Mouse (Mus musculus) adrenal gland, adult 2 months (tissue): Measurements from ENCODE around the gene Cd19. TPM values are rescaled to one million over a fixed set of nuclear protein-coding genes. Genes with fewer than 3 reads are reported as not detected.
A peak's percentile ranks its signal among the peaks of the same experiment; 100 is the strongest.
"Not testable (repeated sequence)": the region's sequence is repeated elsewhere in the genome, so short reads cannot be mapped to it uniquely, and the experiment has no call there.

Source experiments
- DNase-seq: peaks from one replicate; pipeline ENCODE4 v3.0.0; 2021
- polyA plus RNA-seq: library from polyadenylated mRNA; depleted of rRNA; stranded (reverse); fragments of >200 nt; gene quantifications from 2 replicates; pipeline ENCODE4 v1.2.3, GENCODE M21; 2012
- total RNA-seq, 2 experiments: library from RNA; stranded (reverse); gene quantifications; 2 replicates each; pipeline ENCODE4 v1.2.3; 2021

The Cd19 gene
- total and polyA plus RNA-seq, 3 experiments: 0.24 to 0.73 (median 0.29) TPM

DNA sequence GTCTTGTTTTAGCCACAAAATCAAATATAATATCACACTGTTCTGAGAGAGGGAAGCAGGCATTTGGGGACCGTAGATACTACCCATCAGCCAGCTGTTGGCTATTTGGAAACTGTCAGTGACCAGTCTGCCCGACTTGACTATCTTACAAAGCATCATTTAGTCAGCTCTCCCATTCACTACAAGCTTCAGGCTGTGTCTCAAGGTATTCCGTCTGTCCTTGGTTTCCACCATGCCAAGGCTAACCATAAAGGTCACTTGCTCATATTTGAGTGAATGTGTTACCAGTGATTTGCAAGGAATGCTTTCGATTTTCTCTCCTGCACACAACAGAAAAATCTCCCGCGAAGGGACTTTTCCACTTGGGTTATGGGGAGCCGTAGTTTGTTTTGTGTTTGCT is 20.0 kb upstream of the Cd19 start:
- peak; percentile 80 for DNase-seq

DNA sequence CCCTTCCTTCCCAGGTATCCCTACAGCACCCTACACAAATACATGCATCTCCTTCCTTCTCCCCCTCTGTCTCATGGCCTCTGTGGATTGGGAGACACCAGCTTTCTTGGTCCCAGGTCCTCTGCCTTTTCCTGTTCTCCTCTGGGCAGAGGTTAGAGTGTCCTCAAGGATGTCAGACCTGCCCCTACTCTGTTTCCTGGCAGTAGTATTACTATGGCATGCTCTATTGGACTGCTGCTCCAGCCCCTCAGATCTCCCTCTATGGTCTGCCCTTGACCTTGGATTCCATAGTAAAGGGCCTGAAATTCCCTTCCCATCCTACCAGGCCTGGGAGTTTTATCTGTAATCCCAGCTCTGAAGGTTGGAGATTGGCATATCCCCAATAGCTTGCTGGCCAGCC is 15.5 kb upstream of the Cd19 start:
- peak; percentile 25 for DNase-seq

DNA sequence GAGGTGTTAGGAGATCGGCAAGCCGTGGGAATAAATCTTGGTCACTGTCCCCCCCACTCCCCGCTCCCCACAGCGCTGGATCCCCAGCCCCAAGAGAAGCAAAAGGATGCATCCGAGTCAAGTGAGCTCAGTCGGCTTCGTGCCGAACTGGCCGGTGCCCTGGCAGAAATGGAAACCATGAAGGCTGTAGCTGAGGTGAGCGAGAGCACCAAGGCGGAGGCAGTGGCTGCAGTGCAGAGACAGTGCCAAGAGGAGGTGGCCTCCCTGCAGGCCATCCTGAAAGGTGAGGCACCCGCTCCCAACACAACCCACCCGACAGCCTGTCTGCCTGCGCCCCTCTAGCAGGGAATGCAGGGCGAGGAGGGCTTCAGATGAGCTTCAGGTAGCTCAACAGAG is 14.8 kb upstream of the Cd19 start:
- no peak for DNase-seq

DNA sequence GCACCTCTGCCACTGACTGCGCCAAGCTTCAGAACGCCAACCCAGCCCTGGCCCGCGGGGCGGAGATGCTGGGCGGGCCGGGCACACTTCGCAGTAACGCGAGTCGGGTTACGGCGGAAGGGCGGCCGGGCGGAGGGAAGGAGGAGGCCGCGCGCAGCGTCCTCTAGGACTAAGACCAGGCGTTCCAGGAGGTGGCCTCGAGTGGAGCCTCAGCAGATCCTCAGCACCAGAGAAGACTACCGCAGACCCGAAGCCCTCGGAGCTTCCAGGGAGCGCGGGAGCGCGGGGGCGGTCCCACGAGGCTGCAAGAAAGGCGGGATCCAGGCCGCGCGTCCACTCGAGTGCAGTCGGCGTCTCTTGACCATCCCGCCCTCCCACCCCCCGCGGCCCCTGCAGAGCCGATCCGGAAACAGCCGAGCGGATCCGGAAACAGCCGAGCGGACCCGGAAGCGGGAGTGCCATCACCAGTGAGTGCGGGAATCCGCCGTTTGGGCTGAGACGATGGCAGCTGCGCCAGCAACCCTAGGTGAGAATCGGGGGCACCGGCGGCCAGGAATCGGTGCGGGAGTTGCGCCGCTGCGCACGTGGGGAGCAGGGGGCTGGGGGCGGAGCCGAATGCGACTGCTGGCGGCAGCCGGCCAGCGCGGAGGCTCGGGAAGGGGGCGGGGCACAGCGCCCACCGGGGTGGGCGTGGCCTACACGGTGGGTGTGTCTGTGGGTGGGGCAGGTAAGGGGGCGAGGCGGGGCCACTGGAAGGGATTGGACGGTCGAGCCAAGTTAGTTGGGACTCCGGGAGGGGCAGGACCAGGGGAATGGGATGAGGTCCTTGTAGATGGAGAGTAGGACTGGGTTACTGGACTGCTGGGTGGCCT is 14.2 kb upstream of the Cd19 start, which contains the start of gene Rabep2:
Gene Rabep2 (plus strand): TSS at position 129 of the 872 bp plus-strand sequence.
- DNase-seq: peak; percentile 96

DNA sequence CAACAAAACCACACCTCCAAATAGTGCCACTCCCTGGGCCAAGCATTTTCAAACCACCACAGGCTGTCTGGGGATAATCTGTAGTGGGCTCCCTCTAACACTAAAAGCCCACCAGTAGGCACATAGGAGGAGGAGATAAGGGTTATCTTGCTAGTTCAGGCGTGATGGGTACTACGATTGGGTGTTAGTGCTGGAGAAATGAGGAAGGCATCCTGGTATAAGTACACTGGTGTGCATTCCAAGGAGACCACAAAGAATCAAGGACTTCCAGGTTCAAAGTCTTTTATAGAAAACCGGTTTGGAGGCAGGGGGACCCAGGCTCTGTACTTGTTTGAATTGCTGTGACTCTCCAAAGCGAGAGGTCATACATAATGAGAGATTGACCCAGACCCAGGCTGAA is 13.5 kb upstream of the Cd19 start:
- no peak for DNase-seq

DNA sequence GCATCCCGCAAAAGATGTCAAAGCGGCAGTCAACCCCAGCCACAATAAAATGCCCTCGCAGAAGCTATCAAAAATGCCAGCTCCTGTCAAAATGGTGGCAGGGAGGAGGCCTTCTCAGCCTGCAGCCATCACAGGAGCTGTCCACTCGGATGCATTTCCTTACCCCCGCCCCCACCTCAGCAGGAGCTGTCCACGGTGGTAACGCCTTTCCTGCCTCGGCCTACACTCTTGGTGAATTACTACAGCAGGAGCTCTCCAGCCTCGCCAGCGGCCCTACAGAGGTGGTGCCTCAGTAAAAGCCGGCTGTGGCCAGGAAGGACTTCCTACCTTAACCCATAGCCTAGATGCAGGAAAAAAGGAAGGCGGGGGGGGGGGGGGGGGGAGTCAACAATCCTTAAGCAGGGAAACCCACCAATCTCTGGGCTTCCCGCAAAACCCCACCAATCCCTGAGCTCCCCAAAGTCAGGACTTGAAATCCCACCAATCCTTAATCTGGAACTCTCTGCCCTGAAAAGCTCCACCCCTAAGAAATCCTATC is 12.7 kb upstream of the Cd19 start:
- DNase-seq: no peak

DNA sequence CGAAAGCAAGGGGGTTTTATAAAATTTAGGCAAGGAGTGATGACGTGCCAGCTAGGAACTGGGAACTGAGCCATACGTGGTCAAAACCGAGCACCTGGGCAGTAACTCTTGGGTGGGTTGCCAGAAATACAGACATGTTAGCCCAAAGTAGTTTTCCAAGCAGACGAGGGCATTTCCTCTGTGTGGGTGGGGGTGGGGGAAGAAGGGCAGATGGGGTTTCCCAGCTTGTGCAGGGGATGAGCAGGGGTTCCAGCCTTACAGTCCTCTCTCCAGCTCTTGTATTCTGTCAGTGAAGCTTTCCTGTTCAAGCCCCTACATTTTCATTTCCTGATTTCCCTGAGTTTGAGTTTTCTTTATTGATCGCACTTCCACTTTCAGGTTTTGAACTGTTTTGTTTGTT is 9.5 kb upstream of the Cd19 start:
- DNase-seq: no peak

DNA sequence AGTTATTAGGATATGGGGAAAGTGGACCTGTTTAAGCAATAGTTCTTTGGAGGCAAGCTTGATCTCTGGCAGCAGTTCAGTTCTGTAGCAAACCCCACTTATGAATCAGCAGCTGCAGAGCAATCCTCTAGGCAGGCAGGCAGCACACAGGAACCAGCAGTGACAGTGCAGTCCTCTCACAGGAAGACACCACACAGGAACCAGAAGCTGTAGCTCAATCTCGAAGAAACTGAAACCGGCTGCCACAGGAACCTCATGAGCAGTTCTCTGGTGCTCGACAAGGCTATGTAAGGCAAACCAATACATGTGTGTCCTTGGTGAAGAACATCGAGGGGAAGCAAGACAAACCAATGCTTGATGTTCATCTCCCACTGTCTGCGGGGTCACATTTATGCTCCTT is 7.1 kb upstream of the Cd19 start:
- DNase-seq: no peak

DNA sequence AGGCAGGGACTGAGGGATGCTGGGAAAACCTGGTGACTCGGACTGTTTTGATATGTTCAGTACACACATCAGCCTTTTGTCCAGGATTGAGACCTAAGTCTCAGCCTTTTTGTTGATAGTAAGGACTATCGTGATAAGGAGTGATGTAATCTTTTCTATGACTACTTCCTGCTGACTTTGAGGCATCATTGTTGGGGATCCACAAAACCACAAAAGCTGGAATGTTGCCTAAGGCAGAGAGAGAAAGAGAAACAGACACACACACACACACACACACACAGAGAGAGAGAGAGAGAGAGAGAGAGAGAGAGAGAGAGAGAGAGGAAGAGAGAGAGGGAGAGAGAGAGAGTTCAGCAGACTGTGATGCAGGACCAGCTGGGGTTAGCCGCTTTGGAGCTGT is 3.8 kb upstream of the Cd19 start:
- DNase-seq: no peak

DNA sequence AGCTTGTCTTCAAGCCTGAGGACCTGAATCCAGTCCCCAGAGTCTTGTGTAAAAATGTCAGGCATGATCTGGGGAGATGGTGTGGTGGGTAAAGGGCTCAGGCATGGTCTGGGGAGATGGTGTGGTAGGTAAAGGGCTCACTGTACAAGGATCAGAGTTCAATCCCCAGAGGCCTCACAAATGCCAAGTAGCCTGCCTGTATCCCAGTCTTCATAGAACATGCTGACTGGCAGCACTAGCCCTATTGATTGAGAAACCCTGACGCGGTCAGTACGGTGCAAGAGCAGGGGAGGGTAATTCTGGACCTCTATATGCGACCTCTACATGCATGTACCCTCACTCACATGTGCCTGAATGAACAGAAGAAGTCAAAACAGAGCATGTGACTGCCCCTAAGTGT is 2.9 kb upstream of the Cd19 start:
- DNase-seq: no peak

DNA sequence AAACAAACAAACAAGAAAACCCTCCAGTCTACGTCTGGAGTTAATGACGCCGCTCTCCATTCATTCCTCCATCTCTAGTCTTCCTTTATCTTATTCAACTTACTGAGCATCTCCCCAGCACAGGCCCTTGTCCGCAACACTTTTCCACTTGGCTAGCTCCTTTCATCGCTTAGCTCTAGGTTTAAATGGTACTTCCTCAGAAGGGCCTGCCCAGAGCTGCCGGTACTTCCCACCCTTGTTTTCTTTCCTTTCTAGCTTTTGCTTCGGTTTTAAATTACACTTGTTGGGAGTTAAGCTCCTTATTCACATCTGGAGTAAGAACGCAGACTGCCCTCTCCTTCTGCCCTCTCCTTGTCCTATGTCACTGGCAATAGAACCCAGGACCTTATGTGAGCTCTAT is 2.4 kb upstream of the Cd19 start:
- DNase-seq: no peak

DNA sequence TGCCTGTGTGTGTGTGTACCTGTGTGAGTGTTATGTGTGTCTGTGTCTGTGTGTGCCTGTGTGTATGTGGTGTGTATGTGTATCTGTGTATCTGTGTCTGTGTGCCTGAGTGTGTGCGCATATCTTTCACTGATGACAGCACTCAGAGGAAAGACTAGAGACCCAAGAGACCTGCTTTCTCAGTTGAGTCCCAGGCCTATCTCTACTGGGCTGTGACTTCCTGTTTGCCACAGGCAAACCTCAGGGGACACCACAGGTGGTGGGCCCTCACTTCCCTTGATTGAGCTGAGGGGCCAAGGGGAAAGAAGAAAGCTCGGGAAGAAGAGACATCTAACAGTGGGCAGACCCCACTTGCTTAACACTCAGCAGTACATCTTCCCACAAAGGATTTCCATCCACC is 1.9 kb upstream of the Cd19 start:
- DNase-seq: no peak

DNA sequence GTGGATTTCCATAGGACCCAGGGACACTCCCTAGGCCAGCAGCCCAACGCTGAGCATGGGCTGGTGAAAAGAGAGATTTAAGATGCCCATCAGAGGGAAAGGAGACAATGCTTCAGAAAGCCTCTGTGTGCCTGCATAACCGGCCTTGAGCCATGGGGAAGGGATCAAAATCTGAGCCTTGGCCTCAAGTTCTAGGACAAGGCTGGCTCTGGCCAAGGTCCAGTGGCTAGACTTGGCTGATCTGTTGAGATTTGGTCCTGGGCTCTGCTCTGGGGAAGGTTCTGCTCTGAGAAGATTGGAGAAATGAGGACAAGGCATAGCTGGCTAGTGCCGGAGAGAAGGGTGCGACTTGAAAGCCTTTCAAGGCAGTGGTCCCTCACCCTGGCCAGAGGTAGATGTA is 3.6 kb downstream of the Cd19 start:
- DNase-seq: peak; percentile 51

DNA sequence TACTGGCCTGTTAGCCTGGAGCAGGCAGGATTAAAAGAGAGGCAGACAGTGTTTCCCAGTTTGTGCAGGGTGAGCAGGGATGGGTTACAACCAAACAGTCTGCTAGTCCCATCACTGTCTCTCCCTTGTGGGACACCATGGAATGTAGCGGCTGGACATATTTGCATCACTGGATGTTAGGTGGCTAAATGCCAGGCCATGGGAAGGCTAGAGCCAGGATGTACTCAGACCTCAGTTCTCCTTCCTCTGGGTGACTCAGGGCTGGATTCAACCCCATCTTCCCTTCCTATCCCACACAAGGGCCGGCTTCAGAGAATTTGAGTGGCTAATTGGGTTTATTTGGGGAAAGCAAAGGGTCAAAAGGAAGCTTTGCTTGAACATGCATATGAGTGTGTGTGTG is 6.0 kb downstream of the Cd19 start:
- DNase-seq: no peak

DNA sequence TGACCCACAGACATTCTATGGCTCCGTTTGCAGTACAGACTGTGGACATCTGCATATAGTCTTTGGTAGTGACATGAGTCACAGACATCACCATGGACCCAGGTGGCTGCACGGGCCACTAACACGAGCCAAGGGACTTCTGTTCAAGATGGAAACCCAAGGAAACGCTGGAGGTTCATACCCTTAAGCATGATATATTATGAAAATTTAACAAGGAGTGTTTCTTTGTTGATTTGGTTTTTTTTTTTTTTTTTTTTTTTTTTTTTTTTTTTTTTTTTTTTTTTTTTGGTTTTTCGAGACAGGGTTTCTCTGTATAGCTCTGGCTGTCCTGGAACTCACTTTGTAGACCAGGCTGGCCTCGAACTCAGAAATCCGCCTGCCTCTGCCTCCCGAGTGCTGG is 12.2 kb downstream of the Cd19 start:
- not testable (repeated sequence) for DNase-seq

DNA sequence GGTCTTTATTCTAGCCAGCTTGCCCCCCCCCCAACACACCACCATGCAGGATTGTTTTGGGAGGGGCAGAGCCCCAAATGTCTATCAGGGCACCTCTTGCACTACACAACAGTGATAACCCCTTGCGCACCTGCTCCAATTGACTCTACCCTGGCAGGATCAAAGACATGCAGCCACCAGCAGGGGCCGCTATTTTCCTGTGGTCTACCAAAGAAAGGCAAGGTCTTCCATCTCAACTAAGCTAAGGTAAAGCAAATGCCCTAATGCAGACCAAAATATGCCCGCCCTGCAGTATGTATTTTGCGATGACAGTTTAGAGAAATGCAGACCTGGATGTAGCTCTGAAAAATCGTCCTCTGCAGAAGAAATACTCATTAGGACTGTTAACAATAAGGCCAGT is 15.1 kb downstream of the Cd19 start:
- DNase-seq: peak; percentile 85

DNA sequence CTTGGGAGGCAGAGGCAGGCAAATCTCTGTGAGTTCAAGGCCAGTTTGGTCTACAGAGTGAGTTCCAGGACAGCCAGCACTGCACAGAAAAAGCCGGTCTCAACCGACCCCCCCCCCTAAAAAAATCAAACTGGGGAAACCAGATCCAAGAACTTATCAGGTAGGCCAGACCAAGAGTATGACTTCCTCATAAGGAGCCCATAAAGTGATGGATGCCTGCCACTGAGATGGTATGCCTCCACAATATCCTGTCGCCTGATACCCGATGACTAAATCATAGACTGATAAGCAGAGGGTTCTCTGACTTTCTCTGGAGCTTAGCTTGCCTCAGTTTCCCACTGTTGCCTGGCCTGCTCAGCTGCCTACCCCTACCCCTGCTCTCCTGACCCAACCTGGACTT is 16.9 kb downstream of the Cd19 start:
- DNase-seq: no peak

DNA sequence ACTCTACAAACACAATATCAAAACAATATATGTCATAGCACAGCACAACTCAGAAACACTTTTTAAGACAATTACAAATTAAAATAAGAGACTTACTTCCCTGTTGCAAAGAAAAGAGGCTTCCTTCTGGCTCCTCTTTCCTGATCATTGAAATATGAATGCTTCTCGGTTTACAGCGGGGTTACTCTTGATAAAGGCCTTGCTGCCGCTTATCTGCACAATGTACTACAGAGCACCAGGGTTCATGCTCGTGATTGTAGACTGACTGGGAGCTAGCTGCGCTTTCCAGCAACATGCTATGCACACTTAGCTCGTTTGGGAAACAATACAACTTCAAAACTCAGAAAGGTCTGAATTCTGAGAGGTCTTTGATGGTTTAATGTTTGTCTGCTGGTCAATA is 17.5 kb downstream of the Cd19 start:
- DNase-seq: no peak

DNA sequence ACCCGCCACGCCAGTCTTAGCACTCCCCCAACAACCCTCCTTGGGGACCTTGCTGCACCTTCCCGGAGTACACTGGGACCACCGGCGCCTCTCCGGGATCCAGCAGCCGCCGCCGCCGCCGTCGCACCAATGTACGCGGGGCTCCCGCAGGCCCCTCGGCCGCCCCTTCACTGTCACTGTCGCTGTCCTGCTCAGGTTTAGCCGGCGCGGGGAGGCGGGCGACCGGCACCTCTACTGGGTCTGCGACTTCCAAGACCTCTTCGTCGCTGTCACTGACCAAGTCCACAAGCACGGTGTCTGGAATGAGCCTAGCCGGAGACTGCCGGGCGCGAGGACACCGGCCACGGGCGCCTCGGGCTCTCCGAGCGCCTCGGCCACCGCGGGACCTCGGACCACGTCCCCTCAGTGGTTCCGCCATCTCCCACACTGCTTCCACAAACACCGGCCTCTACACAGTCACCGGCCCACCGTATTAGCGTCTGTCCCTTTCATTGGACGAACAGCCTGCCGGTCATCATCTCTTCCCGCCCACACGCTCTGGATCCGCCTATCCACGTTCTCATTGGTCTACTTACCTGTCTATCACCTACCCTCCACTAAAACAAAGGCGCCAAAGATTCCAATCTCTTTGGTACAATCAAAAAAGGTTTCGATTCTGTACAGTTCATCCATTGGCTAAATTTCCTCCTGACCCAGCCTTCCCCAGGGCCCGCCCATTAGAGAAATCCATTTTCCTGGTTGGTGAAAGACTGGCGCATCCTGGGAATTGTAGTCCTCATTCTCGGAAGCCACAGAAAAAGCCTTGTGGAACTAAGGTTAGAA is 18.2 kb downstream of the Cd19 start, which contains the start of gene Nfatc2ip:
Gene Nfatc2ip (minus strand): TSS at position 440 of the 822 bp plus-strand sequence.
- DNase-seq: peak; percentile 96

DNA sequence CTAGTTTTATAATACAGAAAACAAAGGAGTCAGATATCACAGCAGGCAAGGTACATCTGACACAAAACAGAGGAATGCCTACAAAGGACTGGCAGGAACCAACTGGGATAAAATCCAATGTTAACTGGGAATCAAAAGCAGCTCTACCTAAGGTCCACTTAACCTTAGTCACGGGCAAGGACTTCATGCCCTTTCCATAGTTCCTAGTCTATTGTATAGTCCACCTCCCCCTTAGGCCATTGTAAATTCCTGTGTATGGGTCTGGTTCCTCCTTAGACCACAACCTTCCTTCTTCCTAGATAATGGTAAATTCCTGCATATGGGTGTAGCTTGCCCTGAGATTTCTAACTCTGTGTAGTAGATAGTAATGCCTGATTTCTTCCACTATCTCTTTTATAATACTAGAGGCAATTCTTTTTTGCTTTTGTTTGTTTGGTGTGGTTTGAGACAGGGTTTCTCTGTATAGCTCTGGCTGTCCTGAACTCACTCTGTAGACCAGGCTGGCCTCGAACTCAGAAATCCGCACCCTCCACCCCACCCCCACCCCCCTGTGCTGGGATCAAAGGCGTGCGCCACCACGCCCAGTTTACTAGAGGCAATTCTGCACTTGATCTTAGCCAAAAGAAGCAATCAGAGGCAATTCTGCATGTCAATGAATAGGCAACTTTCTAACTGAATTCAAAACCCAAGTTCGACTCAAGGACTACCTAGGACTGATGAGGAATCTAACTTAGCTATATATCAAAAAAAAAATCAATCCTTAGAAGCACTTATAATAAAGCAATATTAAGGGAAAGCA is 22.4 kb downstream of the Cd19 start:
- not testable (repeated sequence) for DNase-seq

DNA sequence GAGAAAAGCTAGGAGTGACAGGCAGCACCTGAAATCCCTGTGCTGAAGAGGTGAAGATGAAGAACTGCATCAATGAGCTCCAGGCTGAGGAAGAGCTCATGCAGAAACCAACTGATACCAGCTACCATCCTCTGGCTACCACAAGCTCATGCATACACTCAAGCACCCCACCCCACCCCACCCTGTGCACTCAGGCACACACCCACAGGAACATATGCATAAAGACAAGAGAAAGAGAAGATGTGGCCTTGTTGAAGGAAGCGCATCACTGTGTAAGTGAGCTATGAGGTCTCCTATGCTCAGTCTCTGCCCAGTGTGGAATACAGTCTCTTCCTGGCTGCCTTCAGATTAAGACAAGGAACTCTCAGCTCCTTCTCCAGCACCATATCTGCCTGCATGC is 26.5 kb downstream of the Cd19 start:
- no peak for DNase-seq

DNA sequence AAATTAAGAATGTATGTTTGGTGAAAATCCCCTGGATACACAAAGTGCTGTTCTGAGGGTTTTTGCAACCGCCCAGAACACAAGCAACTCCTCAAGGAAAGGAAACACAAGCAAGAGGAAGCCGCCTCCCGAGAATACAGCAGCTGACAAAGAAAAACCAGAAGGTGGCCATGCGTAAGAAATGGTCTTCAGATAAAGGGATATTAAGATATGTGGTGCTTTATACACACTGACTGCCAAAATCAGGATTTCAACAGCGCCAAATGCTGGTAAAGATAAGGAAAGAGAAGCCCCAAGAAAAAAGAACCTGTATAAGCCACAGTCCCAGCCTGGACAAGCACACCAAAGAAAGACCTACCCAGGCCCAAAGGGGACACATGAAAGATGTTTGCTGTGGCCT is 31.1 kb downstream of the Cd19 start:
- DNase-seq: no peak
